Mouse (Mus musculus) lung, embryonic 14.5 days (tissue): ENCODE measurements around the gene Pagr1a. TPM values are rescaled to one million over a fixed set of nuclear protein-coding genes. Genes with fewer than 3 reads are reported as not detected.

ENCODE experiments used
- ATAC-seq: fragments of 200-750 bp; cut with Nextera tagmentation; 2 replicates; pipeline ENCODE4 v1.8.0; 2017; ENCODE audit warnings: mild to moderate bottlenecking, moderate TSS enrichment, moderate library complexity; ENCODE audit not compliant: insufficient read depth
- DNase-seq: peaks from one replicate; pipeline ENCODE4 v3.0.0-alpha.2; 2015
- H3K27ac ChIP-seq: fragments of 300-500 bp; sonication (generic); 2 replicates; pipeline ENCODE4 v1.5.1; 2014; ENCODE audit warnings: low read depth, mild to moderate bottlenecking, moderate library complexity
- H3K27me3 ChIP-seq: fragments of 300-500 bp; sonication (generic); 2 replicates; pipeline ENCODE4 v1.6.1; 2014; ENCODE audit warnings: low read length, control low read depth; ENCODE audit not compliant: insufficient read depth
- H3K36me3 ChIP-seq: fragments of 300-500 bp; sonication (generic); 2 replicates; pipeline ENCODE4 v1.6.1; 2014; ENCODE audit warnings: control low read depth; ENCODE audit not compliant: insufficient read depth
- H3K4me1 ChIP-seq: fragments of 300-500 bp; sonication (generic); 2 replicates; pipeline ENCODE4 v1.6.1; 2014; ENCODE audit warnings: antibody characterized with exemption, control low read depth; ENCODE audit not compliant: insufficient read depth
- H3K4me2 ChIP-seq: fragments of 300-500 bp; sonication (generic); 2 replicates; pipeline ENCODE4 v1.6.1; 2014; ENCODE audit warnings: mild to moderate bottlenecking
- H3K4me3 ChIP-seq: fragments of 300-500 bp; sonication (generic); 2 replicates; pipeline ENCODE4 v1.5.1; 2014; ENCODE audit warnings: low read depth, low read length
- H3K9ac ChIP-seq: fragments of 300-500 bp; sonication (generic); 2 replicates; pipeline ENCODE4 v1.6.1; 2014
- H3K9me3 ChIP-seq: fragments of 300-500 bp; sonication (generic); 2 replicates; pipeline ENCODE4 v1.6.1; 2016; ENCODE audit warnings: low read depth, low read length, control low read depth
- CTCF ChIP-seq: IDR thresholded peaks from 2 replicates; pipeline ENCODE4 v1.5.1; 2016; ENCODE audit warnings: antibody characterized with exemption, low read depth
- WGBS: fragments of 180-500 bp; shearing (Covaris S2); extraction: QIAGEN DNeasy Blood & Tissue Kit; methylation state at CpG from one replicate; pipeline ENCODE4 v1.1.7; 2014; 5-methylcytosine and 5-hydroxymethylcytosine counted together
- polyA plus RNA-seq: library from polyadenylated mRNA; unstranded; fragments of >200 nt; fragmentation: Nextera tagmentation; extraction: Ambion mirVana; gene quantifications from 2 replicates; pipeline ENCODE4 v1.2.1, GENCODE M21; 2014

The Pagr1a gene
- polyA plus RNA-seq, 1 experiment from 2014 or later: 44.5 TPM

DNA sequence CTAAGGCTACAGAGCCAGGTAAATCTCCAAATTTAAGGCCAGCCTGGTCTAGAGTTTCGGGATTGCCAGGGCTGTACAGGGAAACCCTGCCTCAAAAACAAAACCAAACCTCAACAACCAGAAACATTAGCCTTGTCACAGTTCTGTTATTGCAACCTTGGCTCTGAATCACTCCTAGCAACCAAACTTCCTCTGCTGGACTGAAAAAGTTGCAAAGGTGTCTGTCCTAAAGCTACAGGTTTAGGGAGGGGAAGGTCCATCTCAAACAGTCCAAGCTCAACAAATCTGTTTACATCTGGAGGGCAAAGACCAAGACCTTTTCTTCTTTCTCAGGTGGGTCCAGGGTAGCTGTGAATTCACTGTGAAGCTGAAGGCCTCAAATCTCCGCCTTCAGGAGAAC lies 6.1 kb downstream of the Pagr1a start:
- WGBS: 86% methylated on average over 2 of the region's 2 CpGs
- peaks cover 5% of the 10 kb centered on the region; the same call in 1 of the 2 replicates for H3K4me1 ChIP-seq
- H3K4me3 ChIP-seq: no peak overlapping the region
- no peak overlapping the region for H3K4me2 ChIP-seq
- H3K9ac ChIP-seq: no peak overlapping the region
- TF ChIP-seq CTCF: no peak
- no peaks in the 10 kb centered on the region for H3K27me3 ChIP-seq
- peaks cover 38% of the 10 kb centered on the region for H3K36me3 ChIP-seq
- DNase-seq (no peak), ATAC-seq (no peak)
- no peak overlapping the region for H3K27ac ChIP-seq
- no peaks in the 10 kb centered on the region for H3K9me3 ChIP-seq

- Histone ChIP-seq H3K9me3 (no peaks in the 10 kb centered on the region), H3K4me2 (no peak overlapping the region), H3K4me1 (no peaks in the 10 kb centered on the region), H3K27me3 (no peaks in the 10 kb centered on the region), H3K4me3 (no peak overlapping the region), H3K36me3 (peaks cover 25% of the 10 kb centered on the region; the same call in 1 of the 2 replicates), H3K9ac (0 out of 2 replicates have a peak overlapping the region, but pooled peaks have one; percentile 29), H3K27ac (peak overlapping the region; percentile 46; the same call in 1 of the 2 replicates)
- DNase-seq (no peak), ATAC-seq (no peak)
- no peak for TF ChIP-seq CTCF
- 78% methylated on average over 17 of the region's 17 CpGs for WGBS
Observed at GRCm38 (mm10) chr7:127009307-127010085, 7.7 kb downstream of the Pagr1a start.

- Histone ChIP-seq H3K9me3 (no peaks in the 10 kb centered on the region), H3K4me1 (no peaks in the 10 kb centered on the region), H3K27ac (peak overlapping the region; percentile 63), H3K36me3 (peaks cover 17% of the 10 kb centered on the region; the same call in 1 of the 2 replicates), H3K4me2 (no peak overlapping the region), H3K27me3 (no peaks in the 10 kb centered on the region), H3K4me3 (no peak overlapping the region), H3K9ac (peak overlapping the region; percentile 29)
- DNase-seq (peak; percentile 63), ATAC-seq (peak; percentile 80)
- WGBS: 43% methylated on average over 9 of the region's 9 CpGs
- TF ChIP-seq CTCF: no peak
Observed at GRCm38 (mm10) chr7:127008239-127009019, 8.7 kb downstream of the Pagr1a start.

- no peak for ATAC-seq
- no peak for TF ChIP-seq CTCF
- no peak for DNase-seq
- Histone ChIP-seq H3K4me1 (no peaks in the 10 kb centered on the region), H3K9me3 (no peaks in the 10 kb centered on the region), H3K36me3 (peaks cover 7% of the 10 kb centered on the region; the same call in 1 of the 2 replicates), H3K27me3 (no peaks in the 10 kb centered on the region), H3K4me2 (no peak overlapping the region), H3K9ac (no peak overlapping the region), H3K27ac (no peak overlapping the region), H3K4me3 (no peak overlapping the region)
- WGBS: 75% methylated on average over 6 of the region's 6 CpGs
Observed at GRCm38 (mm10) chr7:127007313-127008024, 9.7 kb downstream of the Pagr1a start.

GRCm38 (mm10) chr7:127004122-127004875 lies 12.9 kb downstream of the Pagr1a start:
- Histone ChIP-seq H3K4me1 (no peaks in the 10 kb centered on the region), H3K27ac (no peak overlapping the region), H3K4me3 (no peak overlapping the region), H3K9ac (no peak overlapping the region), H3K36me3 (no peaks in the 10 kb centered on the region), H3K4me2 (no peak overlapping the region), H3K9me3 (no peaks in the 10 kb centered on the region), H3K27me3 (no peaks in the 10 kb centered on the region)
- ATAC-seq (no peak), DNase-seq (no peak)
- WGBS: 76% methylated on average over 4 of the region's 4 CpGs
- TF ChIP-seq CTCF: peak; percentile 26

- no peak overlapping the region for H3K4me3 ChIP-seq
- no peaks in the 10 kb centered on the region for H3K9me3 ChIP-seq
- TF ChIP-seq CTCF: no peak
- no peak for ATAC-seq
- H3K36me3 ChIP-seq: no peaks in the 10 kb centered on the region
- 78% methylated on average over 5 of the region's 5 CpGs for WGBS
- no peak overlapping the region for H3K4me2 ChIP-seq
- no peaks in the 10 kb centered on the region for H3K27me3 ChIP-seq
- no peak for DNase-seq
- H3K27ac ChIP-seq: no peak overlapping the region
- no peak overlapping the region for H3K9ac ChIP-seq
- no peaks in the 10 kb centered on the region for H3K4me1 ChIP-seq
Observed at GRCm38 (mm10) chr7:127003620-127004019, 13.5 kb downstream of the Pagr1a start.
